Mouse (Mus musculus) urinary bladder, postnatal 4 days (tissue): ENCODE data around the gene Drc7.
"Not testable (repeated sequence)": the region's sequence is repeated elsewhere in the genome, so short reads cannot be mapped to it uniquely, and the experiment has no call there.

Experiments used
- DNase-seq, 2 experiments: peaks; one replicate each; pipeline ENCODE4 v3.0.0; 2021 to 2022; ENCODE audit warnings: low spot score in 2 of 2

Gene Drc7

DNA sequence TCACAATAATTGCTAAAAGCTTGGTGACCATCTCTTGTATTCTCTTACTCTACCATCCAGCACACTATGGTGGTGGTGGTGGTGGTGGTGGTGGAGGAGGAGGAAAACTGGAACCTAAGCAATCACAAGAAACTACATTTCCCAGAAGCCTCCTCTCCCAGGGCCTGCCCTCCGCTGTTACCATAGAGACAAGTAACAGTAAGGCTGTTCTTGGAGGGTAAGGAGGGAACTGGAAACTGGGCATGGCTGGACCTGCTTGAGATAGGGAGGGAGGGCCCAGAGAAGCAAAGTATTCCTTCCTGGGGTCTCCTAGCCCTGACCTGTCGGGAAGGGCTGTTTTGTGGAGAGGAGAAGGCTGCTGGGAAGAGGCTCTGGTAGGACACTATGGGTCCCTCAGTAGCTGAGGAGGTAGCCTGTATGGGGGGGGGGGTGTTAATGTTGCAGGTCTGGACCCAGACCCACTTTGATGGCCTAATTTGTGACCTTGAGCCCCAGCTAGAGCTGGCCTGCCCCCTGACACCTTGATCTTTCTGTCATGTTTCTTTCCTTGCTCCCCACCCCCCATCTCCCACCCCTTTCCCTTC lies at the start of gene Drc7:
Gene Drc7 (plus strand): TSS at position 177 of the 584 bp plus-strand sequence.
- DNase-seq: no peak

DNA sequence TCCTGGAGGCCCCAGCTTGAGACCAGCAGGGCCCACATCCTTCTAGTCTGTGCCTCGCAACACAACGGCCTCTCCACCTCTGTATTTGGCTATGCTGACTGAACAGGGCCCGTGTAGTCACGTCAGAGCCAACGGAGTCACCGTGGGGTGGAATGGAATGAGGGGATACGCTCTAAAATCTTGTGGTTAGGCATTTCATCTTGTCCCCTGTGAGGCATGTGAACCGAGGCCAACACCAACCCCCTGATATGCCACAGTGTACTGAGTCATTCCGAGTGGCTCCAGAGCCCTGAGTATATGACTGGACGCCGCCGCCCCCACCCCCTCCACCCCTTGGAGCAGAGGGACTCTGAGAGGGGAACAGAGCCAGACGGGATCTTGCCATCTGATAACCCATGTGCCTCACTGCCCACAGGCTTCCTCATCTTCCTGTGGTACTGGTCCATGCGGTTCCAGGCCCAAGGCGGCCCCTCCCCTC lies 42.4 kb upstream of the Drc7 start:
- DNase-seq: no peak

- DNase-seq: no peak
Measured at GRCm38 (mm10) chr8:95015866-95016265, 39.0 kb upstream of the Drc7 start.

DNA sequence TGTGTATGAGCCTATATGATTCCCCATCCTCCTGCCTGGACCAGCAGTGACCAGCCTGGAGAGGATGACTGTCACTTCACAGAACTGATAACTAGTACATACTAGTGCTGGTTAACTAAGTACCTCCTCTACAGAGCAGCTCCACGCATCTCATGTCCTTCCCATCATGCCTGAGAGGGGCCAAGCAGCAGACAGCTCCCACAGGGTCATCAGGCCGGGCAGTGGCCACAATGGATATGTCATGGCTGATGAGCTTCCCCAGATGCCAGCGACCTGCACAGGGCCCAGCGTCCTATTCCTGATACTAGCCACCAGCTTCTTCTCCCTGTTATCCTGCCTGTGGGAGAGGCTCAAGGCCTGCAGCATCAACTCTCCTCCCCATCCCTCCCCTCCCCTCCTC lies 38.2 kb upstream of the Drc7 start:
- no peak for DNase-seq

DNA sequence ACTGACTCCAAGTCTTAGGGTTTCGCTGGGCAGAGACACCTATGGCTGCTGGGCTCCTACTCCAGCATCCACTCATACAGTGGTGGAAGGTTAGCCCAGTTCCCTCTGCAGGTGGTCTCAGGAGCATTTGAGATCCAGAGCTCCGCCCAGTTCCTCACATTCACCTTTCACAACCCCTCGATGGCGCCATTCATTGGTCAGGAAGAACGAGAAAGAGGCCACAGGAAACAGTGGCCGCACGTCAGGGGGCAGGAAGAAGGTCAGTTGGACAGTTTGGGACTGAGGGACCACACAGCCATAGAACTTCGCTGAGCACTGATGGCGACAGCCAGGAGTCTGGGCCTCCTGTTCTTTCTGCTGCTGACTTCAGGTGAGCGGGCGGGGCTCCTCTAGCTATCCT lies 37.5 kb upstream of the Drc7 start, which contains the start of gene Adgrg3:
Gene Adgrg3 (plus strand): TSS at position 242 of the 400 bp plus-strand sequence.
- DNase-seq: no peak

DNA sequence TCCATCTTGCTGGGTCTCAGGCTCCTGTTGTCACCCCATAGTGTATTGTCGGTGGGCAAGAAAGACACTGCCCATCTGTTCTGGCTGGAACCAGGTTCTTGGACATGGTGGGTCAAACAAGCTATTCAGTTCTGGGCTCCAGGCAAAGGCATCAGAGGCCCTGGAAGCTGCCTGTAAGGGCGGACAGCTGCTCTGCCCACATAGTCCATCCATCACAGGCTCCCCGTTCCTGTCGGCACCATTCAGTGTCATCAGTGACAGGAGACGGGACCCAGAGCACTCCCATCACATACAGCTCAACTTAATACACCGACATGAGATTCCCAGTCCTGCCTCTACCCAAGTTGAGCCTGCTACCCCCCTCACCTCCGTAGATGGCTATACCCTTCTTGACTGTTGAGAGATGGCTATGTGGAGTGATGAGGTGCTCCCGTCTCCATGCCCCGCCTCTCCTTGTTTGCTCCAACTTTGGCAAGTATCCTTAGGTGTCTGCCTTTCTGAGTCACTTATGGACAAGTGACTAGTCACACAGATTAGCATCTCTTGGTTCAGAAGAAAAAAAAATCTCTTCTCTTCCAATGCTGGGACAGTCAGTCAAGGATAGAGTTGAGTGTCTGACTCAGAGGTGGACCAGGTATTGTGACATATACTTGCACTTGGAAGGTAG lies 36.8 kb upstream of the Drc7 start:
- DNase-seq: no peak

GRCm38 (mm10) chr8:95020293-95020777 lies 34.6 kb upstream of the Drc7 start:
- DNase-seq: no peak

DNA sequence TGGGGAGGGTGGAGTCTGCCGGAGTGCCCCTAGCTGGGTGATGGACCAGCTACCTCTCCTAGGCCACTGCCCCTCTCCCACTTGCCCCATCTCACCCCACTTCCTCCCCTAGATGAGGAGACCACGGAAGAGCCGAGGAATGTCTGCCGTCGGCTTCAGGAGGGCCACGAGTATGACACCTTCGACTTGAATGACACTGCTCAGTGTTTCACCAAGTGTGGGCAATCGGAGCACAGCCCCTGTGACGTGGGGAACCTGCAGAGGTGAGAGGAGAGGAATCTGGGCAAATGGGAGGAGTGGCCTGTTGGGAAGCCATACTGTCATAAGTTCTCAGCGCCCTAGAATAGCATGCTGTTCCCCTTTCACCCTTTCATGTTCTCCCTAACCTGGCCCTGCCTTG lies 34.1 kb upstream of the Drc7 start:
- no peak for DNase-seq

DNA sequence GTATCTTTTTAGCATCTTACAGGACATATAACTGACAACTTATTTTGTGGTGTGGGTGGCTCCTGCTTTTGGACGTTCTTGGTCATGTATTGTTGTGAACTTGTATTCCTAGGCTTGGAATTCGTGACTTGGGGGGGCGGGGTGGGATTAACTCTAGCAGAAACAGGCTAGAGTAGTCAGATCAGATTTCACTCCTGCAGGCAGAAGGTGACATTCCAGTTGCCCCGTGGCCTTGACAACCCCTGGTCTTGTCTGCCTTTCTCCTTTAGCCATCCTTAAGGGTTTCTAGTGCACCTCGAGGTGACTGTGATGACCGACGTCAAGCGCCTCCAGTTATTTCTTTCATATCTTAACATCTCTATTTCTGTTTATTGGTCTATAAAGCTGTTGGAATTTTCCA lies 31.7 kb upstream of the Drc7 start:
- no peak for DNase-seq

- no peak for DNase-seq
Measured at GRCm38 (mm10) chr8:95024387-95024786, 30.5 kb upstream of the Drc7 start.

- no peak for DNase-seq
Measured at GRCm38 (mm10) chr8:95025421-95025820, 29.5 kb upstream of the Drc7 start.

DNA sequence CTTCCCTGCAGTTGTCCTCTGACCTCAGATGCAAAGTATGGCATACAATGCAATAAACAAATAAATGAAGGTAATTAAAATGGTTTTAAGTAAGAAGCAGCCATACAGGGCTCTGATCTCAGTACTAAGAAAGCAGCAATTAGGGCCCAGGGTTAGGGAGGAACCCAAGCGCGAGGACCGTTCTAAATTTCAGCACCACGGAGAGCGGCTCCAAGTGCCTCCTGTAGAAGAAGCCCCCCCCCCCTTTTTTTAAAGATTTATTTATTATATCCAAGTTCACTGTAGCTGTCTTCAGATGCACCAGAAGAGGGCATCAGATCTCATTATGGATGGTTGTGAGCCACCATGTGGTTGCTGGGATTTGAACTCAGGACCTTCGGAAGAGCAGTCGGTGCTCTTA lies 26.5 kb upstream of the Drc7 start:
- not testable (repeated sequence) for DNase-seq

DNA sequence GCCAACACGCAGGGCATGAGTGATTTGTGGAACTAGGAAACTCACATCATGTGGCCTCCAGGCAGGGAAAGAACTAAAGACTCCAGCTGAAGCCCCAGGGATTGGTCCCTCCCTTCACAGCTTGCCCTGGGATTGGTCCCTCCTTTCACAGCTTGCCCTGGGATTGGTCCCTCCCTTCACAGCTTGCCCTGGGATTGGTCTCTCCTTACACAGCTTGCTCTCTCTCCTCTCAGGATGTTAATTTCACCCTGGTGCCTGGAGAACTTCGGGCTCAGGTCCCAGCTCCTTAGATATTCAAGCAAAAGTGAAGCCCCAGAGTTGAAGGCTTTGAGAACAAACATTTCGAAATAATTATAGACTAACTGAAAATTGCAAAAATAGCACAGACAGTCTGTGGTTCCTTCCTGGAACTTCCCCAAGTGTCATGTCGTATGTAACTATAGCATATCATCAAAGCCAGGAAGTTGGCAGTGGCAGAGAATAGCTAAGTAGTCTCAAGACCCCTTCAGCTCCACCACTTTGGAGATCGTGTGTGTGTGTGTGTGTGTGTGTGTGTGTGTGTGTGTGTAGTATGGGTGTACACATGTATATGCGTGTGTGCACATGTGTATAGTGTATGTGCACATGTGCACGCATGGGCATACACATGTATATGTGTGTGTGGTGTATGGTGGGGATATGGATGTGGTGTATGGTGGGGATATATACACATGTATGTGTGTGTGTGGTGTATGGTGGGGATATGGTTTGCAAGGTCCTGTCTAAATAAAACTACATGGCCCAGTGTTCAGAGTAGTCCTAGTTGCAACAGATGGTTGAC lies 17.6 kb upstream of the Drc7 start:
- no peak for DNase-seq

- no peak for DNase-seq
Measured at GRCm38 (mm10) chr8:95041883-95042784, 12.8 kb upstream of the Drc7 start.

GRCm38 (mm10) chr8:95044811-95045210 lies 10.1 kb upstream of the Drc7 start:
- no peak for DNase-seq

- no peak for DNase-seq
Measured at GRCm38 (mm10) chr8:95046982-95047381, 7.9 kb upstream of the Drc7 start.

GRCm38 (mm10) chr8:95047884-95048680 lies 6.8 kb upstream of the Drc7 start:
- no peak for DNase-seq

GRCm38 (mm10) chr8:95049636-95050035 lies 5.3 kb upstream of the Drc7 start:
- DNase-seq: no peak

DNA sequence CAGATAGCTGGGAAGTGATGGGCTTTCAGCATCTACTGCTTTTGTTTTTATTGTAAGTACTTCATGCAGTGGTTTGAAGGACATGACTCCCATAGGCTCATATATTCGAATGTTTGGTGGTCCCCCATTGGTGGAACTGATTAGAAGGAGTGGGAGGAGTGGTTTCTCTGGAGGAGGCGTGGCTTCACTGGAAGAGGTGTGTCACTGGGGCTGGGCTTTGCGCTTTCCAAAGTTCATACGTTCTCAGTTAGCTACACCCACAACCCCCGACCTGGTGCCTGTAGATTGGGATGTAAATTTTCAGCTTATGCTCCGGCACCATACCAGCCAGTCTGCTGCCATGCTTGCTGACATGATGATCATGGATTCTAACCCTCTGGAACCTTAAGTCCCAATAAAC lies 465 bp upstream of the Drc7 start:
- DNase-seq: no peak

DNA sequence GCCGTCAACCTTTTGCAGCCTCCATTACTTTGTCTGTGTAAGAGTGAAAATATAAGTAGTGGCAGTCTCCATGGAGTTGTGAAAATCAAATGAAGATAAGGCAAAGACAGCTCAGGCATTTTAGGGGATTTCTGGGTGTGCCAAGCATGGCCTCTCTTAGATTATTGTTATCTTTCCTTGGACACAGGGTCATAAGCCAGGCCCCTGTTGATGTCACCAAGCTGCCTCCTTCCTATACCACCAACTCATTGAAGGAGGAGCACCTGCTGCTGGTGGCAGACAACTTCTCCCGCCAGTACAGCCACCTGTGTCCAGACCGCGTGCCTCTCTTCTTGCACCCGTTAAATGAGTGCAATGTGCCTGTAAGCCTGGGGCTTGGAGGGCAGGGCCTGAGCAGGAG lies 1.5 kb downstream of the Drc7 start:
- no peak for DNase-seq

- no peak for DNase-seq
Measured at GRCm38 (mm10) chr8:95058661-95059060, 3.8 kb downstream of the Drc7 start.
